In the genomic region with DNA sequence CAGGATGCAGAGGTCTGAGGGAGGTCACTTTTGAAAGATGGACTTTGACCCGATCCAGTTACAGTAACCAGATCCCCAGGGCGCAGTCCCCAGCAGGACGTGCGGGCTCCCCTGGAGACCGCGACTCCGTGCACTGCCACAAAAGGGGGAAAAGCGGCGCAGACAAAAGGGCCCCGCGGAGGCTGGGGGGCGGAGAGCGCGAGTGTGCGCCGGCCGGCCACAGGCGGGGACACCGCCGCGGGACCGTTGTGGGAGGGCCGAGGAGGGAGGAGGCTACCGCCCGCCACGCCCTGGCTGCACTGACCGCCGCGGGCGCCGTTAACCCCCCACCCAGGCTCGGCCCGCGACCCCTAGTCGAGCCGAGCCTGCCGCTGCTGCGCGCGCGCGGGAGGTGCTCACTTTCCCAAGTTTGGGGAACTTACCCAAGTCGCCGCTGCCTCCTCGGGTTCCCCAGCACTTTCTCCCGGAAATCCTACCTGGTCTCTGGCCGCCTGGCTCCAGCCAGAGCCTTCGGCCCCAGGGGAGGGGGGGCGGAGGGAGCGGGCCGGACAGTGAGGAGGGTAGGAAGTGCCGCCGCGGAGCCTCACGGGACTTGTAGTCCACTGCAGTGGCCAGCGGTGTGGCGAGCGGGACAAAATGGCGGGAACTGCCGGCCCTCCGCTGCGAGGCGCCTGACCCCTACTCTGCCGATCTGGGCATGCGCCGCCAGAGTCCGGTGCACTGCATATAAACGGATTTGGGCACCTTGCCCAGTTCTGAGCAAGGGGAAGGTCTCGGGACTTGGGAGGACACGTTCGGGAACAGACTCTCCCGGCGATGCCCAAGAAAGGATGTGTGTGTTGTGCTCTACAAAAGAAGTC, we compare ENCODE assay signal across 8 mouse cellular contexts. TPM values are rescaled to one million over a fixed set of nuclear protein-coding genes. Genes with fewer than 3 reads are reported as not detected.
DNase-seq lines count a peak whose midpoint lies in the region; ATAC-seq and TF ChIP-seq lines count a peak whose summit lies in the region.

TSS of gene Phactr4 (minus strand) at position 567 of the 860 bp plus-strand sequence.

- ATAC-seq in heart, embryonic 13.5 days (ENCODE audit: extremely low read depth, insufficient number of reproducible peaks, low FRiP score, low TSS enrichment) = peak; percentile 97
- peak; percentile 92 for ATAC-seq in liver, embryonic 12.5 days
- ATAC-seq in stomach, embryonic 15.5 days (ENCODE audit: insufficient read depth, low FRiP score, low read depth) = peak; percentile 96

- no peaks in the 10 kb centered on the region for H3K27me3 ChIP-seq in C2C12 (ENCODE audit: control insufficient read depth, insufficient read depth, insufficient read length)
- H3K27me3 ChIP-seq in erythroblast, embryonic 14.5 days (ENCODE audit: control insufficient read depth) = no peaks in the 10 kb centered on the region
- no peaks in the 10 kb centered on the region for H3K27me3 ChIP-seq in heart, embryonic 13.5 days (replicated peaks)
- H3K27me3 ChIP-seq in liver, embryonic 12.5 days (replicated peaks) = no peaks in the 10 kb centered on the region
- no peaks in the 10 kb centered on the region for H3K27me3 ChIP-seq in stomach, embryonic 15.5 days (replicated peaks)

- TF ChIP-seq CTCF in C2C12 (IDR thresholded peaks at IDR 0.05; ENCODE audit: control insufficient read depth, insufficient read depth, insufficient read length) = no peak
- TF ChIP-seq CTCF in brain, embryonic 14.5 days (IDR thresholded peaks at IDR 0.05; ENCODE audit: borderline replicate concordance, extremely low read depth, insufficient read depth, insufficient read length) = no peak

- peaks cover 45% of the 10 kb centered on the region for H3K79me2 ChIP-seq in C2C12 (ENCODE audit: control insufficient read depth, insufficient read depth)

- H3K4me2 ChIP-seq in heart, embryonic 13.5 days = peak within 1 kb of the TSS; percentile 76
- peak within 1 kb of the TSS; percentile 86 for H3K4me2 ChIP-seq in liver, embryonic 12.5 days
- peak within 1 kb of the TSS; percentile 60 for H3K4me2 ChIP-seq in stomach, embryonic 15.5 days

- H3ac ChIP-seq in C2C12 (ENCODE audit: control insufficient read depth, insufficient read length, low read depth) = peak within 1 kb of the TSS; percentile 91

- H3K79me3 ChIP-seq in C2C12 (ENCODE audit: low read depth) = peaks cover 36% of the 10 kb centered on the region

- peak; percentile 54; the same call in 1 of the 2 replicates for TF ChIP-seq POLR2A in brain, embryonic 14.5 days (IDR thresholded peaks at IDR 0.05; ENCODE audit: borderline replicate concordance, extremely low read depth, insufficient read depth, insufficient read length, poor library complexity, severe bottlenecking)

- peak within 1 kb of the TSS; percentile 90 for H3K9ac ChIP-seq in heart, embryonic 13.5 days
- H3K9ac ChIP-seq in liver, embryonic 12.5 days = peak within 1 kb of the TSS; percentile 97
- H3K9ac ChIP-seq in stomach, embryonic 15.5 days = peak within 1 kb of the TSS; percentile 87

- peak within 1 kb of the TSS; percentile 45 for H3K4me3 ChIP-seq in C2C12 (ENCODE audit: insufficient read depth, poor library complexity, severe bottlenecking)
- H3K4me3 ChIP-seq in erythroblast, embryonic 14.5 days (replicated peaks) = peak within 1 kb of the TSS; percentile 100
- H3K4me3 ChIP-seq in heart, embryonic 13.5 days = peak within 1 kb of the TSS; percentile 70
- H3K4me3 ChIP-seq in liver, embryonic 12.5 days = peak within 1 kb of the TSS; percentile 90
- H3K4me3 ChIP-seq in stomach, embryonic 15.5 days (replicated peaks) = peak within 1 kb of the TSS; percentile 95

- H3K9me3 ChIP-seq in erythroblast, embryonic 14.5 days (ENCODE audit: control insufficient read depth, low read length) = peaks cover 5% of the 10 kb centered on the region
- 0 out of 2 replicates have a peak, but pooled peaks cover 2% of the 10 kb centered on the region for H3K9me3 ChIP-seq in heart, embryonic 13.5 days
- H3K9me3 ChIP-seq in liver, embryonic 12.5 days (replicated peaks) = no peaks in the 10 kb centered on the region
- H3K9me3 ChIP-seq in stomach, embryonic 15.5 days = no peaks in the 10 kb centered on the region

- WGBS in heart, embryonic 13.5 days = under 1% methylated on average over 71 of the region's 73 CpGs
- WGBS in liver, embryonic 12.5 days (ENCODE audit: insufficient replicate concordance) = under 1% methylated on average over 73 of the region's 73 CpGs
- under 1% methylated on average over 73 of the region's 73 CpGs for WGBS in stomach, embryonic 15.5 days

- H3K36me3 ChIP-seq in C2C12 (ENCODE audit: control insufficient read depth, insufficient read depth) = no peaks in the 10 kb centered on the region
- H3K36me3 ChIP-seq in erythroblast, embryonic 14.5 days (ENCODE audit: control insufficient read depth) = peaks cover 14% of the 10 kb centered on the region
- H3K36me3 ChIP-seq in heart, embryonic 13.5 days = no peaks in the 10 kb centered on the region
- H3K36me3 ChIP-seq in liver, embryonic 12.5 days = no peaks in the 10 kb centered on the region
- H3K36me3 ChIP-seq in stomach, embryonic 15.5 days = no peaks in the 10 kb centered on the region

- peak; percentile 98 for DNase-seq in brain, embryonic 14.5 days (ENCODE audit: low read depth)
- peak; percentile 99 for DNase-seq in kidney, postnatal 10 days
- peak; percentile 85 to 91 for DNase-seq in natural killer cell, adult 2 months (ENCODE audit: low spot score in 2 of 2)

- H3K4me1 ChIP-seq in erythroblast, embryonic 14.5 days (ENCODE audit: control insufficient read depth) = peaks cover 66% of the 10 kb centered on the region
- H3K4me1 ChIP-seq in heart, embryonic 13.5 days = peaks cover 29% of the 10 kb centered on the region
- H3K4me1 ChIP-seq in liver, embryonic 12.5 days = peaks cover 59% of the 10 kb centered on the region
- H3K4me1 ChIP-seq in stomach, embryonic 15.5 days = 0 out of 2 replicates have a peak, but pooled peaks cover 16% of the 10 kb centered on the region

- H3K27ac ChIP-seq in heart, embryonic 13.5 days (replicated peaks) = peak within 1 kb of the TSS; percentile 98
- H3K27ac ChIP-seq in liver, embryonic 12.5 days = peak within 1 kb of the TSS; percentile 97
- peak within 1 kb of the TSS; percentile 100 for H3K27ac ChIP-seq in stomach, embryonic 15.5 days

TF ChIP-seq in C2C12, 6 proteins besides CTCF, POLR2A, EP300 and RAD21:
- TF ChIP-seq USF1 (IDR thresholded peaks at IDR 0.05; ENCODE audit: low read depth) = no peak
- no peak for TF ChIP-seq MYOD1 (IDR thresholded peaks at IDR 0.05; ENCODE audit: control insufficient read depth, insufficient read length, low read depth)
- no peak for TF ChIP-seq MAX (IDR thresholded peaks at IDR 0.05)
- no peak for TF ChIP-seq FOSL1 (IDR thresholded peaks at IDR 0.05; ENCODE audit: insufficient read depth, low read length, poor library complexity, severe bottlenecking)
- TF ChIP-seq CEBPB (IDR thresholded peaks at IDR 0.05; ENCODE audit: low read depth) = no peak
- no peak for TF ChIP-seq MYOG (IDR thresholded peaks at IDR 0.05; ENCODE audit: control insufficient read depth, extremely low read depth, insufficient read length)

RNA-seq across cellular contexts. Expression of gene Phactr4, which starts in this region (rescaled TPM):
- polyA plus RNA-seq in C2C12 (2012; fragmentation: generic; extraction: Trizol) = 21.8 TPM
- polyA plus RNA-seq in brain, embryonic 14.5 days (2012; rRNA removed) = 13.6 and 18.2 TPM in 2 replicates
- 0.52 and 0.57 TPM in 2 replicates for polyA plus RNA-seq in erythroblast, embryonic 14.5 days (2012)
- polyA plus RNA-seq in heart, embryonic 13.5 days (2015; fragmentation: Nextera tagmentation; extraction: Ambion mirVana) = 15.9 and 16.7 TPM in 2 replicates
- polyA plus RNA-seq in liver, embryonic 12.5 days (2016; fragmentation: Nextera tagmentation; extraction: Ambion mirVana) = 14.4 and 14.5 TPM in 2 replicates
- 21.1 and 22.6 TPM in 2 replicates for polyA plus RNA-seq in stomach, embryonic 15.5 days (2015; fragmentation: Nextera tagmentation; extraction: Ambion mirVana)

Comparison
In these comparisons a context has a peak if more than half of its experiments do, and no peak if none do; other contexts are left out.
1. Peak in every context shown above with its lines: DNase-seq, ATAC-seq, H3K4me3 ChIP-seq and H3K27ac ChIP-seq.
2. H3K4me3 ChIP-seq: peak in every context shown above with its lines; median percentile 100 in erythroblast, embryonic 14.5 days; 95 in stomach, embryonic 15.5 days; 90 in liver, embryonic 12.5 days; 70 in heart, embryonic 13.5 days; 45 in C2C12.